Mouse (Mus musculus): ENCODE measurements around the gene Stat5b. TPM values are rescaled to one million over a fixed set of nuclear protein-coding genes. Genes with fewer than 3 reads are reported as not detected.
A peak's percentile ranks its signal among the peaks of the same experiment; 100 is the strongest.

Gene Stat5b
- 18.7 and 22.5 TPM in 2 replicates for polyA plus RNA-seq (2015; fragmentation: Nextera tagmentation; extraction: Ambion mirVana)

GRCm38 (mm10) chr11:100850038-100850777, at the start of gene Stat5b:
Stat5b (minus strand) TSS chr11:100850724.
- peak within 1 kb of the TSS; percentile 93 for H3K4me3 ChIP-seq (ENCODE audit: low read length)
- H3K4me1 ChIP-seq (ENCODE audit: insufficient read depth, low read length) = peaks cover 23% of the 10 kb centered on the region
- peak; percentile 78 for ATAC-seq (ENCODE audit: low FRiP score, low TSS enrichment)
- peak within 1 kb of the TSS; percentile 82 for H3K27ac ChIP-seq (ENCODE audit: low read length)
- no peaks in the 10 kb centered on the region for H3K9me3 ChIP-seq (ENCODE audit: low read length)
- H3K27me3 ChIP-seq (ENCODE audit: insufficient read depth, low read length) = 0 out of 2 replicates have a peak, but pooled peaks cover 3% of the 10 kb centered on the region
- H3K4me2 ChIP-seq (replicated peaks; ENCODE audit: low read depth, low read length) = peak within 1 kb of the TSS; percentile 77
- WGBS = under 1% methylated on average over 77 of the region's 104 CpGs
- H3K9ac ChIP-seq (replicated peaks; ENCODE audit: low read length) = peak within 1 kb of the TSS; percentile 96
- H3K36me3 ChIP-seq (ENCODE audit: insufficient read depth, low read length) = no peaks in the 10 kb centered on the region

- ATAC-seq (ENCODE audit: low FRiP score, low TSS enrichment) = no peak
- Histone ChIP-seq H3K9me3 (ENCODE audit: low read length) (no peaks in the 10 kb centered on the region), H3K36me3 (ENCODE audit: insufficient read depth, low read length) (peaks cover 28% of the 10 kb centered on the region), H3K4me1 (ENCODE audit: insufficient read depth, low read length) (no peaks in the 10 kb centered on the region), H3K9ac (replicated peaks; ENCODE audit: low read length) (no peak overlapping the region), H3K4me2 (replicated peaks; ENCODE audit: low read depth, low read length) (no peak overlapping the region), H3K4me3 (ENCODE audit: low read length) (no peak overlapping the region), H3K27me3 (ENCODE audit: insufficient read depth, low read length) (no peaks in the 10 kb centered on the region), H3K27ac (ENCODE audit: low read length) (no peak overlapping the region)
- WGBS = 76% methylated on average over 16 of the region's 16 CpGs
Observed at GRCm38 (mm10) chr11:100898441-100899199, 48.1 kb upstream of the Stat5b start.

GRCm38 (mm10) chr11:100897294-100898231, 47.0 kb upstream of the Stat5b start:
- no peaks in the 10 kb centered on the region for H3K27me3 ChIP-seq (ENCODE audit: insufficient read depth, low read length)
- peaks cover 21% of the 10 kb centered on the region for H3K36me3 ChIP-seq (ENCODE audit: insufficient read depth, low read length)
- H3K4me1 ChIP-seq (ENCODE audit: insufficient read depth, low read length) = no peaks in the 10 kb centered on the region
- H3K4me2 ChIP-seq (replicated peaks; ENCODE audit: low read depth, low read length) = no peak overlapping the region
- no peak overlapping the region for H3K27ac ChIP-seq (ENCODE audit: low read length)
- ATAC-seq (ENCODE audit: low FRiP score, low TSS enrichment) = no peak
- H3K9me3 ChIP-seq (ENCODE audit: low read length) = no peaks in the 10 kb centered on the region
- no peak overlapping the region for H3K9ac ChIP-seq (replicated peaks; ENCODE audit: low read length)
- H3K4me3 ChIP-seq (ENCODE audit: low read length) = no peak overlapping the region
- 81% methylated on average over 7 of the region's 7 CpGs for WGBS

GRCm38 (mm10) chr11:100896078-100896477, 45.6 kb upstream of the Stat5b start:
- whole genome bisulfite sequencing = 78% methylated on average over 10 of the region's 10 CpGs
- Histone ChIP-seq H3K27me3 (ENCODE audit: insufficient read depth, low read length) (no peaks in the 10 kb centered on the region), H3K36me3 (ENCODE audit: insufficient read depth, low read length) (peaks cover 9% of the 10 kb centered on the region; the same call in 1 of the 2 replicates), H3K9ac (replicated peaks; ENCODE audit: low read length) (no peak overlapping the region), H3K9me3 (ENCODE audit: low read length) (no peaks in the 10 kb centered on the region), H3K4me1 (ENCODE audit: insufficient read depth, low read length) (no peaks in the 10 kb centered on the region), H3K4me2 (replicated peaks; ENCODE audit: low read depth, low read length) (no peak overlapping the region), H3K4me3 (ENCODE audit: low read length) (no peak overlapping the region), H3K27ac (ENCODE audit: low read length) (no peak overlapping the region)
- no peak for ATAC-seq (ENCODE audit: low FRiP score, low TSS enrichment)

GRCm38 (mm10) chr11:100894146-100894918, 43.8 kb upstream of the Stat5b start:
- peaks cover 12% of the 10 kb centered on the region; the same call in 1 of the 2 replicates for H3K36me3 ChIP-seq (ENCODE audit: insufficient read depth, low read length)
- ATAC-seq (ENCODE audit: low FRiP score, low TSS enrichment) = no peak
- H3K4me3 ChIP-seq (ENCODE audit: low read length) = no peak overlapping the region
- no peaks in the 10 kb centered on the region for H3K27me3 ChIP-seq (ENCODE audit: insufficient read depth, low read length)
- H3K9me3 ChIP-seq (ENCODE audit: low read length) = no peaks in the 10 kb centered on the region
- no peak overlapping the region for H3K9ac ChIP-seq (replicated peaks; ENCODE audit: low read length)
- no peaks in the 10 kb centered on the region for H3K4me1 ChIP-seq (ENCODE audit: insufficient read depth, low read length)
- H3K27ac ChIP-seq (ENCODE audit: low read length) = no peak overlapping the region
- no peak overlapping the region for H3K4me2 ChIP-seq (replicated peaks; ENCODE audit: low read depth, low read length)
- 75% methylated on average over 9 of the region's 9 CpGs for WGBS

GRCm38 (mm10) chr11:100893482-100893881, 43.0 kb upstream of the Stat5b start:
- peak; percentile 50; the same call in 1 of the 2 replicates for ATAC-seq (ENCODE audit: low FRiP score, low TSS enrichment)

GRCm38 (mm10) chr11:100892435-100892834, 41.9 kb upstream of the Stat5b start:
- H3K36me3 ChIP-seq (ENCODE audit: insufficient read depth, low read length) = peaks cover 14% of the 10 kb centered on the region
- no peaks in the 10 kb centered on the region for H3K4me1 ChIP-seq (ENCODE audit: insufficient read depth, low read length)
- no peaks in the 10 kb centered on the region for H3K9me3 ChIP-seq (ENCODE audit: low read length)
- no peak overlapping the region for H3K4me2 ChIP-seq (replicated peaks; ENCODE audit: low read depth, low read length)
- H3K4me3 ChIP-seq (ENCODE audit: low read length) = no peak overlapping the region
- no peak overlapping the region for H3K27ac ChIP-seq (ENCODE audit: low read length)
- 84% methylated on average over 5 of the region's 5 CpGs for WGBS
- H3K27me3 ChIP-seq (ENCODE audit: insufficient read depth, low read length) = no peaks in the 10 kb centered on the region
- no peak overlapping the region for H3K9ac ChIP-seq (replicated peaks; ENCODE audit: low read length)
- no peak for ATAC-seq (ENCODE audit: low FRiP score, low TSS enrichment)

More at GRCm38 (mm10) chr11:100893482-100893881, 43.0 kb upstream of the Stat5b start:
- Histone ChIP-seq H3K9ac (replicated peaks; ENCODE audit: low read length) (no peak overlapping the region), H3K4me1 (ENCODE audit: insufficient read depth, low read length) (no peaks in the 10 kb centered on the region), H3K4me3 (ENCODE audit: low read length) (no peak overlapping the region), H3K9me3 (ENCODE audit: low read length) (no peaks in the 10 kb centered on the region), H3K4me2 (replicated peaks; ENCODE audit: low read depth, low read length) (0 out of 2 replicates have a peak overlapping the region, but pooled peaks have one; percentile 9), H3K36me3 (ENCODE audit: insufficient read depth, low read length) (peaks cover 15% of the 10 kb centered on the region), H3K27me3 (ENCODE audit: insufficient read depth, low read length) (no peaks in the 10 kb centered on the region), H3K27ac (ENCODE audit: low read length) (no peak overlapping the region)
- WGBS = 17% methylated on average over 9 of the region's 9 CpGs

- Histone ChIP-seq H3K36me3 (ENCODE audit: insufficient read depth, low read length) (peaks cover 12% of the 10 kb centered on the region), H3K27ac (ENCODE audit: low read length) (no peak overlapping the region), H3K4me2 (replicated peaks; ENCODE audit: low read depth, low read length) (no peak overlapping the region), H3K27me3 (ENCODE audit: insufficient read depth, low read length) (no peaks in the 10 kb centered on the region), H3K4me1 (ENCODE audit: insufficient read depth, low read length) (no peaks in the 10 kb centered on the region), H3K9ac (replicated peaks; ENCODE audit: low read length) (no peak overlapping the region), H3K4me3 (ENCODE audit: low read length) (no peak overlapping the region), H3K9me3 (ENCODE audit: low read length) (no peaks in the 10 kb centered on the region)
- 59% methylated on average over 15 of the region's 15 CpGs for WGBS
- no peak for ATAC-seq (ENCODE audit: low FRiP score, low TSS enrichment)
Observed at GRCm38 (mm10) chr11:100891256-100892123, 41.0 kb upstream of the Stat5b start.
